Mouse (Mus musculus) kidney, postnatal 4 days (tissue): ENCODE data around the gene Bloc1s5.

Experiments used
- DNase-seq, 2 experiments: peaks; one replicate each; pipeline ENCODE4 v3.0.0; 2021; ENCODE audit warnings: mixed read lengths in 2 of 2

The Bloc1s5 gene

DNA sequence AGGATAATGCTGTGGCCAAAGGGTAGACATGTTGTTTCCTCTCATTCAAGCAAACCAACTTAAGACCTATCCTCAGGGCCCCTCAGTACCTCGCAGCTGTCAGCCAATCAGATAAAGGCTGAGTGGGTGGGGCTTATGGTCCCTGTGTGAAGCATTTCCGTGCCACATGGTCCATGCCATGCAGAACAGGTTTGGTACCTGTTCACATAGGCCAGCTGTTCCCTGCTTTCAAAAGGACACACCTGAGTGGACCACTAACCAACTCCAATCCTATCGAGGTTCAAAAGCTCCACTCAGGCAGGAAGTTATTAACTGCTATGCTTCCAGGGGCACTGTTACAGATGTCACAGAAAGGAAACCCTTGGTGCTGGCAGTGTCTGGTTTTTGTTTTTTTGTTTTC is 80.7 kb downstream of the Bloc1s5 start:
- peak in 1 of 2 experiments; percentile 27 for DNase-seq

DNA sequence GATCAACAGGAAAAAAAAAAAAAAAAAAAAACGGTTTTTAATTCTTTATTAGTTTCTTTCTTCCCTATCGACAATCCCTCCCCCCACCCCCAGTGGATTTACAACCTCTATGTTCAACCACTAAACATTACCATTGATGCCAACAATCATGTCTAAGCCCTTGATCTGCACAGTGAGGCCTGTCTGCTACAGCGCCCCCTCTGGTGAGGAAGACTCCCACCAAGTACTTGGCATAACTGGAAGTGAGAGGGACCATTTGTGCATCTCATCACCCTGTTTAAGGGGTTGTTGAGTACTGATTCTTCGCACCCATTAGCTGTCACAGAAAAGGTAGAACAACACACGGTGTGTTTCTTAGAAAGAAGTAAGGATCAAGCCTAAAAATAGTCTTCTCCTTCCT is 86.2 kb downstream of the Bloc1s5 start:
- DNase-seq, result no peak

GRCm38 (mm10) chr13:38547717-38548116 is 87.2 kb downstream of the Bloc1s5 start:
- no peak for DNase-seq

DNA sequence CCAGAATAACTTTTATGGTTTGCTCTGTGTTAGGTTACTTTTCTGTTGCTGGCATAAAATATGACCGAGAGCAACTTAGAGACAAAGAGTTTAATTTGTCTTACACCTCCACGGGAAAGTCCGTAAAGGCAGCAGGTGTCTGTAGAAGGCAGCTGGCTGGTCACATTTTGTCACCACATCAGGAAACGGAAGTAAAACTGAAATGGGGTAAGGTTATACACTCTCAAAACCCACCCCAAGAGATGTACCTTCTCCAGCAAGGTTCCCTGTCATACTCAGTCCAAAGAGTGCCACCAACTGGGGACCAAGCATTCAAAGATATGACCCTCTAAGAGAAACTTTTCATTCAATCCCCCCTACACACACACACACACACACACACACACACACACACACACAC is 88.2 kb downstream of the Bloc1s5 start:
- DNase-seq, result no peak

DNA sequence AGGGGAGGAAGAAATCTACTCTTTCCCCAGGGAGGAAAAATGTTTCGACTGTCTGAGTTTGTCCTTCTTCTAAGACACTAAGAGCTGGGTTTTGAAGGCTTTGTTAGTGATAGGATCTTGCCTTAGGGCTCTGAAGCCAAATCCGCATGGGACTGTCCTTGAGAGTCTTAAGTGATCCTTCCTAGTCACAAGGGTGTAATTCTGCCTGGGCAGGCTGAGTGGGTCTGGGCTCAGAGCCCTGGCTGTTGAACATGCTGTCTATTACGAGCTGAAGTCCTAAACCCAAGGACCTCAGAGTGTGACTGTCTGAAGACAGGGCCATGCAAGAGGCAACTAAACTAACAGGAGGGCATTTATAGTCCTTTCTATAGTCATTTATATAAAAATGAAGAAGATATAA is 89.4 kb downstream of the Bloc1s5 start:
- DNase-seq, result no peak

- DNase-seq, result no peak
Observed at GRCm38 (mm10) chr13:38544769-38545445, 90.0 kb downstream of the Bloc1s5 start.

DNA sequence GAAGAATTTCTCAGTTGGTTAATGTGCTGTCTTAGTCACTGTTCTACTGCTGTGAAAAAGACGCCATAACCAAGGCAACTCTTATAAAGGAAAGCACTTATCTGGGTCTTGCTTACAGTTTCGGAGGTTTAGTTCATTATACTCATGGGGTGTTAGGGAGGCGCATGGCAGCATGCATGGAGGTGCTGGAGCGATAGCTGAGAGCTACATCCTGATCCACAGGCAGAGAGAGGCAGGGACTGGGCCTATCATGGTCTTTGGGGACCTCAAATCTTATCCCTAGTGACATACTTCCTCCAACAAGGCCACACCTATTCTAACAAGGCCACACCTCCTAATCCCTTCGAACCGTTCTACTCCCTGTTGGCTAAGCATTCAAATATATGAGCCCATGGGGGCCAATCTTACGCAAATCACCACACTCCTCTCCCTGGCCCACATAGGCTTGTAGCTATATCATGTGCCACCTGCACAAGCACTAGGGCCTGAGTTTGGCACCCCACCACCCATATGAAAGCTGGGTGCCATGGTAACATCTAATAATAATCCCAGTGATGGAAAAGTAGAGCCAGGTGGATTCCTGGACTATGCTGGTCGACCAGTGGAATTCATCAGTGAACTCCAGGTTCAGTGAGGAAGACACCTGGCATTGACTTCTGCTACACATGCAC is 91.3 kb downstream of the Bloc1s5 start:
- no peak for DNase-seq
